Mouse (Mus musculus): Measurements from ENCODE around the gene Bach2. TPM values are rescaled to one million over a fixed set of nuclear protein-coding genes. Genes with fewer than 3 reads are reported as not detected.

Gene Bach2
- polyA plus RNA-seq, 1 experiment from 2014 or later = 7.3 TPM

DNA sequence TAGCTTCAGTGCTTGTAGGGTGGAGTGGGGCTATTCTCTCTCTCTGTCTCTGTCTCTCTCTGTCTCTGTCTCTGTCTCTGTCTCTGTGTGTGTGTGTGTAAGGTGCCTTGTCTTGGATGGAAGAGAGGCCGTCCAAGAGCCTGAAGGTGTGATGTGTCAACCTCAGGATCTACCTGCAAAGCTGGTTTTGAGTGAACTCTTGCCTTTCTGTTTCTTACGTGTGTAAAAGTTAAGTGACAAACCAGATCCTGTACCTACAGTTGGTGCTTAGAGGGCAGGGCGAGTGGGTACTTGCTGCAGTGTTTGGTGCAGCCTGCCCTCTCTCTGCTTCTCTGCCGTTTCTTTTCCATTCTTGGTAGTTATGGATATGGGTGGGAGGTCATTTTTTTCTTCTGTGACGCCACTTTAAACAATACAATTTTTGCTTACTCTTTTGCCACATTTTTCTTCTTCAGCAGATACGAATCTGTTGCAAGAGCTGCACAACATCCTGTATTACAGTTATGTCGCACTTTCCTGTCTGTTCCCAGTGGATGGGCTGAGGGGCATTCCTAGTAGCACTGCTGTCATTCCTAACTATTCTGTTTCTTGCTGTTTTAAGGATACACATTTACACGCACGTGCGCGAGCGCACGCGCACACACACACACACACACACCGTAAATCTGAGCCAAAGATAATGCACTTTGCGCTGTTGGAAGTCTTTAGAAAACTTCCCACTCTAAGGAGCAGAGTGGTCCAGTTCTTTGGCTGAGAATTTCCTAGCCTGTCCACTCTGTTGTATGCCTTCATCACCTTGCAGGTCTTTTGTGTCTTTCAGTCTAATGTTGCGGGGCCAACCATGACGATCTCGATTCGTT, 24.5 kb downstream of the Bach2 start:
- no peaks in the 10 kb centered on the region for H3K36me3 ChIP-seq (ENCODE audit: control insufficient read depth, insufficient read depth, low read length)
- no peak for DNase-seq (ENCODE audit: low spot score)
- H3K4me1 ChIP-seq (ENCODE audit: control insufficient read depth, insufficient read depth, low read length) = peaks cover 26% of the 10 kb centered on the region
- no peak overlapping the region for H3K4me2 ChIP-seq (ENCODE audit: low read depth, low read length)
- WGBS = 83% methylated on average over 20 of the region's 20 CpGs
- H3K9me3 ChIP-seq (ENCODE audit: control insufficient read depth, low read length) = no peaks in the 10 kb centered on the region
- no peaks in the 10 kb centered on the region for H3K27me3 ChIP-seq (replicated peaks; ENCODE audit: control insufficient read depth, insufficient read depth, low read length)
- H3K4me3 ChIP-seq (ENCODE audit: low read depth, low read length) = no peak overlapping the region
- H3K27ac ChIP-seq (replicated peaks; ENCODE audit: low read depth, low read length) = peak overlapping the region; percentile 23; the same call in 1 of the 2 replicates
- no peak overlapping the region for H3K9ac ChIP-seq (ENCODE audit: low read depth, low read length)
- no peak for ATAC-seq (ENCODE audit: low read depth)

DNA sequence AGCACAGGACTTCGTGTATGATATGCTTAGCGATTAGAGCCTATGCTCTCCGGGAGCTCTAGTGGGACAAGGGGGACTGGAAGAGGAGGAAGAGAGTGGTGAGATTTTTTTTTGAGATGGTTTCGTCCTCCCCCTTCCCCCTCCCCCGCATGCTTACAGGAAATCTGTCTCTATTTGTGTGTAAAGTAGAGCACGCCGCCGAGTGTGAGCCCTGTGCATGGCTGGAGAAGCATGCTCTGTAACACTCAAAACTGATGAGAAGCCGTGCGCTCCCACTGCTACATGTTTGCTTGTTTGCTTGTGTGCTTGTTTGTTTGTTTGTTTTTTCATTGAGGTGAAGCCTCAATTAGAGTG, 25.1 kb downstream of the Bach2 start:
- Histone ChIP-seq H3K36me3 (ENCODE audit: control insufficient read depth, insufficient read depth, low read length) (no peaks in the 10 kb centered on the region), H3K4me1 (ENCODE audit: control insufficient read depth, insufficient read depth, low read length) (peaks cover 26% of the 10 kb centered on the region), H3K9ac (ENCODE audit: low read depth, low read length) (no peak overlapping the region), H3K4me3 (ENCODE audit: low read depth, low read length) (no peak overlapping the region), H3K27me3 (replicated peaks; ENCODE audit: control insufficient read depth, insufficient read depth, low read length) (no peaks in the 10 kb centered on the region), H3K27ac (replicated peaks; ENCODE audit: low read depth, low read length) (no peak overlapping the region; the same call in 1 of the 2 replicates), H3K9me3 (ENCODE audit: control insufficient read depth, low read length) (no peaks in the 10 kb centered on the region), H3K4me2 (ENCODE audit: low read depth, low read length) (no peak overlapping the region)
- ATAC-seq (ENCODE audit: low read depth) = no peak
- 68% methylated on average over 10 of the region's 10 CpGs for WGBS
- DNase-seq (ENCODE audit: low spot score) = no peak

DNA sequence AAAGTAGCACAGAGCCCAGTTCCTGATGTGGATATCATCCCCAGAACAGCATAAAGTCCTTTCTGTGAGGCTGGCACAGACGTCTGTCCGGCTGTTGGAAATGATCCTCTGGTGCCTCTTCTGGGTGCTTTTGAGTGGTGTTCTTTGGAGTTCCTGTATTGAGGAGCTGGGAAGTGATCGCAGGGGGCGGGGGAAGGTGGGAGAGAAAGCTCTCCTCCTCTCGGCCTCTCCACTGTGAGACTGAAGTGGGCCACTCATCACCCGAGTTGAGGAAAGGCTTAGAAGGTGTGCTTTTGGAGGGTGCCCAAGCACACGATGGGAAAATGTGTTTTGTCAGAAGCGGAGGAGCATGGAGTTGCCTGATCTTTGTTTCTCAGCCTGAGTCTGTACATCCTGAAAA, 26.3 kb downstream of the Bach2 start:
- H3K4me3 ChIP-seq (ENCODE audit: low read depth, low read length) = no peak overlapping the region
- no peaks in the 10 kb centered on the region for H3K27me3 ChIP-seq (replicated peaks; ENCODE audit: control insufficient read depth, insufficient read depth, low read length)
- H3K9ac ChIP-seq (ENCODE audit: low read depth, low read length) = no peak overlapping the region
- peaks cover 26% of the 10 kb centered on the region for H3K4me1 ChIP-seq (ENCODE audit: control insufficient read depth, insufficient read depth, low read length)
- DNase-seq (ENCODE audit: low spot score) = no peak
- WGBS = 52% methylated on average over 8 of the region's 8 CpGs
- no peak overlapping the region for H3K4me2 ChIP-seq (ENCODE audit: low read depth, low read length)
- no peak overlapping the region for H3K27ac ChIP-seq (replicated peaks; ENCODE audit: low read depth, low read length)
- no peaks in the 10 kb centered on the region for H3K9me3 ChIP-seq (ENCODE audit: control insufficient read depth, low read length)
- no peak for ATAC-seq (ENCODE audit: low read depth)
- H3K36me3 ChIP-seq (ENCODE audit: control insufficient read depth, insufficient read depth, low read length) = no peaks in the 10 kb centered on the region

DNA sequence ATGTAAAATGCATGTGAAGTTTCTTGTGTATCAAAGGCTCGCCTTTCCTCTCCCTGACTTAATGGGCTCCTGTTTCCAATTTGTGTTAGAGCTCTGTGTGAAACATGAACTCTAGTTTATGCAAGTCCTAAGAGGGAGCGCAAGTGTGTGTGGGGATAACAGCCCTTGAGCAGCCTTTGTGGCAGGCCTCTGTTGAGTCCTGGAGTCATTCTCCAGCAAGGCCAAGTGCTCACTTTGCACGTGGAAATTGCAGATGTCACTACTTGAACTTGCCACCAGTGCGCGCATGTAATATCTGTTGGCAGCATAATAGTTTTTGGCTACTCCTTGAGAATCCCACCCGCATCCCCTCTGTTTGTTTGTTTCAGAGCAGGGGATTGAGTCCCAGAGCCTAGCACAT, 28.1 kb downstream of the Bach2 start:
- no peaks in the 10 kb centered on the region for H3K9me3 ChIP-seq (ENCODE audit: control insufficient read depth, low read length)
- DNase-seq (ENCODE audit: low spot score) = peak; percentile 88
- WGBS = 32% methylated on average over 6 of the region's 6 CpGs
- no peaks in the 10 kb centered on the region for H3K36me3 ChIP-seq (ENCODE audit: control insufficient read depth, insufficient read depth, low read length)
- no peak overlapping the region for H3K9ac ChIP-seq (ENCODE audit: low read depth, low read length)
- H3K27me3 ChIP-seq (replicated peaks; ENCODE audit: control insufficient read depth, insufficient read depth, low read length) = no peaks in the 10 kb centered on the region
- peak overlapping the region; percentile 63 for H3K27ac ChIP-seq (replicated peaks; ENCODE audit: low read depth, low read length)
- peaks cover 26% of the 10 kb centered on the region for H3K4me1 ChIP-seq (ENCODE audit: control insufficient read depth, insufficient read depth, low read length)
- no peak overlapping the region for H3K4me2 ChIP-seq (ENCODE audit: low read depth, low read length)
- H3K4me3 ChIP-seq (ENCODE audit: low read depth, low read length) = no peak overlapping the region
- ATAC-seq (ENCODE audit: low read depth) = peak; percentile 78; the same call in 1 of the 2 replicates

DNA sequence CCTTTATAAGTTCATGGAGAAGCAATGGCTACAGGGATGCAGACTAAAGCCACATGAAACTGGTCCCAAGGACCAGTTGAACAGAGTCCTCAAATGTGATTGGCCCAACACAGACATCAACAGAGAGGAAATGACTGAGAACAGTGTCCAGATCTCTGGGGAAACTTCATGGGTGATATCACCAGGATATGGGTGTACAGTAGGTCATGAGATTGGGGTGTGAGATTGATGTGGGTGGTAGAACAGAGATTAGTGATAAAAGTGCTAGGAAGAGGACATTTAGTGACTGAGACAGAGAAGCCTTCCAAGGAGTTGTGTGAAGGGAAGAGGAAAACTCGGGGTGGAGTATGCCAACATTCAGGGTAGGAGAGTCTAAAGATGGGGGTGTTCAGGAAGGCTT, 29.4 kb downstream of the Bach2 start:
- Histone ChIP-seq H3K27ac (replicated peaks; ENCODE audit: low read depth, low read length) (no peak overlapping the region), H3K36me3 (ENCODE audit: control insufficient read depth, insufficient read depth, low read length) (no peaks in the 10 kb centered on the region), H3K4me1 (ENCODE audit: control insufficient read depth, insufficient read depth, low read length) (peaks cover 26% of the 10 kb centered on the region), H3K9ac (ENCODE audit: low read depth, low read length) (no peak overlapping the region), H3K4me3 (ENCODE audit: low read depth, low read length) (no peak overlapping the region), H3K9me3 (ENCODE audit: control insufficient read depth, low read length) (no peaks in the 10 kb centered on the region), H3K4me2 (ENCODE audit: low read depth, low read length) (no peak overlapping the region), H3K27me3 (replicated peaks; ENCODE audit: control insufficient read depth, insufficient read depth, low read length) (no peaks in the 10 kb centered on the region)
- 89% methylated on average over 1 of the region's 1 CpGs for WGBS
- ATAC-seq (ENCODE audit: low read depth) (no peak), DNase-seq (ENCODE audit: low spot score) (no peak)

DNA sequence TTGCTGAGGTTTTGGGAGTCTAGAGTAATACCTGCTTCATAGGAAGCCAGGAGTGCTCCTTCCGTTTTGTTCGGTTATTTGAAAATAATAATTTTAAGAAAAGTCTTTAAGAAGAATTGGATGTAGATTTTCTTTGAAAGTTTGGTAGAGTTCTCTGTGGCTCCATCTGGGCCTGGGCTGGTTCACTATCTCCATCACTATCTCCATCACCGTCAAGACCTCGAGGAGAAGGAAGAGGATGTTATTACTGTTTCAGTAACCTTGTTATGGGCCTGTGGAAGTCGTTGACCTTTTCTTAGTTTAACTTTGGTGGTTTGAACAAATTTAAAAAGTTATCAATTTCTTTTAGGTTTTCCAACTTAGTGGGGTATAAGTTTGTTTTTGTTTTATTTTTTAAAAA, 33.8 kb downstream of the Bach2 start:
- H3K9ac ChIP-seq (ENCODE audit: low read depth, low read length) = no peak overlapping the region
- no peaks in the 10 kb centered on the region for H3K9me3 ChIP-seq (ENCODE audit: control insufficient read depth, low read length)
- H3K36me3 ChIP-seq (ENCODE audit: control insufficient read depth, insufficient read depth, low read length) = no peaks in the 10 kb centered on the region
- DNase-seq (ENCODE audit: low spot score) (no peak), ATAC-seq (ENCODE audit: low read depth) (no peak)
- H3K27me3 ChIP-seq (replicated peaks; ENCODE audit: control insufficient read depth, insufficient read depth, low read length) = no peaks in the 10 kb centered on the region
- H3K4me3 ChIP-seq (ENCODE audit: low read depth, low read length) = no peak overlapping the region
- no peak overlapping the region for H3K4me2 ChIP-seq (ENCODE audit: low read depth, low read length)
- H3K4me1 ChIP-seq (ENCODE audit: control insufficient read depth, insufficient read depth, low read length) = peaks cover under 1% of the 10 kb centered on the region; the same call in 1 of the 2 replicates
- no peak overlapping the region for H3K27ac ChIP-seq (replicated peaks; ENCODE audit: low read depth, low read length)
- WGBS = 88% methylated on average over 5 of the region's 5 CpGs

DNA sequence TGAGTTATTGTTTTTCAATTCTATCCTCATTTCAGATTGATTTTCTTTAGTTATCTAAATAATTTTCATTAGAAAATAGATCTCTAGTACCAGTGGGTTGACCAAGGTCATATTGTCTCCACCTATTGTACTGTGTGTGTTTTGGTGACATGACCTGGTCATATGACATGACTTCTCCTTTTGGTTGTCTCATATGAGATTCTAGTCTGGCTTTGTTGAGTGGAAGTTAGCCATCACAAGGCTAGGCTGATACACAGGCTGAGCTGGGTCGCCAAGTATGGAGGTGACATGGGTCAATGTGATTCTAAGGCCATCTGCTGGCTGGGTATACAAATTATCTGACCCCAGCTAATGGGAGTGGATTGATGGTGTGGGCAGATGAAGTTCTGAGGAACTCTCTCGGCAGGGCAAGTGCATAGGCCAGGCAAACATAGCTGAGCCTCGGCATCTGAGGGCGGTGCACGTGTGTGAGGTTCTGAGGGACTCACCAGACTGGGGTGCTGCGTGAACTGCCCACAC, 36.2 kb downstream of the Bach2 start:
- H3K4me1 ChIP-seq (ENCODE audit: control insufficient read depth, insufficient read depth, low read length) = 0 out of 2 replicates have a peak, but pooled peaks cover 3% of the 10 kb centered on the region
- ATAC-seq (ENCODE audit: low read depth) (no peak), DNase-seq (ENCODE audit: low spot score) (no peak)
- no peak overlapping the region for H3K27ac ChIP-seq (replicated peaks; ENCODE audit: low read depth, low read length)
- no peaks in the 10 kb centered on the region for H3K27me3 ChIP-seq (replicated peaks; ENCODE audit: control insufficient read depth, insufficient read depth, low read length)
- no peak overlapping the region for H3K4me2 ChIP-seq (ENCODE audit: low read depth, low read length)
- 91% methylated on average over 6 of the region's 6 CpGs for WGBS
- H3K36me3 ChIP-seq (ENCODE audit: control insufficient read depth, insufficient read depth, low read length) = no peaks in the 10 kb centered on the region
- no peak overlapping the region for H3K9ac ChIP-seq (ENCODE audit: low read depth, low read length)
- H3K4me3 ChIP-seq (ENCODE audit: low read depth, low read length) = no peak overlapping the region
- H3K9me3 ChIP-seq (ENCODE audit: control insufficient read depth, low read length) = no peaks in the 10 kb centered on the region

DNA sequence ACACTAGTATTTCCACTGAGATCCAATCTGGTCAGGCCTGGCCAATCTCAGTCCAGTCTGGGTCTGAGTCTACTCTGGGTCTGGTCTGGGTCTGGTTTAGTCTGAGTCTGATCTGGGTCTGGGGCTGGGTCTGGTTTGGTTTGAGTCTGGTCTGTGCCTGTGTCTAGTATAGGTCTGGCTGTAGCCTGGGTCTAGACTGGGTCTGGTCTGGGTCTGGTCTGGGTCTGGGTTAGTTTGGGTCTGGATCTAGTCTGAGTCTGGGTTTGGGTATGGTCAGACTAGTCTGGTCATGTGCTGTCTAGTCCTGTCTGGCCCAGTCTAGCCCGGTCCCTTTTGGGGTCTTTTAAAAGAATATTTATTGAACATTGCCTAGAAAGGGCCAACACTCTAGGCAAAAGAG, 41.2 kb downstream of the Bach2 start:
- 0 out of 2 replicates have a peak, but pooled peaks have one; percentile 34 for ATAC-seq (ENCODE audit: low read depth)

DNA sequence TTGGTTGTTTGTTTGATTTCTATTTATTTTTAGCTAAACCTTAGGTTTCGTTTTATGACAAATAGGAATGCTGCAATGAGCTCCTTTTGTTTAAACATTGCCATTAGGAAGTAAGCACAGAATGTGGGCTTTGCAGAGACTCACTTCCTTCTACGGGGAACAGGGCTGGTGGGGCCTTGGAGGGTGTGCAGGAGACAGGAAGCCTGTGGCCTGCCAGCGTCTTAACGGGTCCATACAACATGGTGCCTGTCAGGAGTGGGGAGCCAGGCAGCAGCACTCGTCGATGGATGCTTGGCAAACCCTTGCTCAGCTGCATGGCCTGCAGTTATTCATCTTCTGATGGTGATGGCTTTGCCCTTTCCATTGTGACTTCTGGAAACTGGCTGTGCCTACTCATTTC, 41.8 kb downstream of the Bach2 start:
- no peaks in the 10 kb centered on the region for H3K27me3 ChIP-seq (replicated peaks; ENCODE audit: control insufficient read depth, insufficient read depth, low read length)
- WGBS = 50% methylated on average over 6 of the region's 6 CpGs
- no peak overlapping the region for H3K9ac ChIP-seq (ENCODE audit: low read depth, low read length)
- ATAC-seq (ENCODE audit: low read depth) (no peak), DNase-seq (ENCODE audit: low spot score) (no peak)
- H3K4me3 ChIP-seq (ENCODE audit: low read depth, low read length) = no peak overlapping the region
- peak overlapping the region; percentile 54; the same call in 1 of the 2 replicates for H3K27ac ChIP-seq (replicated peaks; ENCODE audit: low read depth, low read length)
- H3K4me1 ChIP-seq (ENCODE audit: control insufficient read depth, insufficient read depth, low read length) = peaks cover 8% of the 10 kb centered on the region
- H3K4me2 ChIP-seq (ENCODE audit: low read depth, low read length) = no peak overlapping the region
- no peaks in the 10 kb centered on the region for H3K9me3 ChIP-seq (ENCODE audit: control insufficient read depth, low read length)
- no peaks in the 10 kb centered on the region for H3K36me3 ChIP-seq (ENCODE audit: control insufficient read depth, insufficient read depth, low read length)

More for the DNA sequence above, 41.2 kb downstream of the Bach2 start:
- H3K4me1 ChIP-seq (ENCODE audit: control insufficient read depth, insufficient read depth, low read length) = peaks cover 8% of the 10 kb centered on the region
- no peaks in the 10 kb centered on the region for H3K27me3 ChIP-seq (replicated peaks; ENCODE audit: control insufficient read depth, insufficient read depth, low read length)
- H3K4me2 ChIP-seq (ENCODE audit: low read depth, low read length) = no peak overlapping the region
- no peaks in the 10 kb centered on the region for H3K9me3 ChIP-seq (ENCODE audit: control insufficient read depth, low read length)
- no peak overlapping the region for H3K9ac ChIP-seq (ENCODE audit: low read depth, low read length)
- H3K4me3 ChIP-seq (ENCODE audit: low read depth, low read length) = no peak overlapping the region
- H3K36me3 ChIP-seq (ENCODE audit: control insufficient read depth, insufficient read depth, low read length) = no peaks in the 10 kb centered on the region
- 72% methylated on average over 1 of the region's 1 CpGs for WGBS
- no peak for DNase-seq (ENCODE audit: low spot score)
- H3K27ac ChIP-seq (replicated peaks; ENCODE audit: low read depth, low read length) = peak overlapping the region; percentile 30
